Mouse (Mus musculus): ENCODE measurements around the gene Csn1s2b. TPM values are rescaled to one million over a fixed set of nuclear protein-coding genes. Genes with fewer than 3 reads are reported as not detected.
"Not testable (repeated sequence)": the region's sequence is repeated elsewhere in the genome, so short reads cannot be mapped to it uniquely, and the experiment has no call there.

Gene Csn1s2b
- total RNA-seq (2014; rRNA removed): not detected in 2 replicates
- not detected in 2 replicates for polyA plus RNA-seq (2012; rRNA removed)

DNA sequence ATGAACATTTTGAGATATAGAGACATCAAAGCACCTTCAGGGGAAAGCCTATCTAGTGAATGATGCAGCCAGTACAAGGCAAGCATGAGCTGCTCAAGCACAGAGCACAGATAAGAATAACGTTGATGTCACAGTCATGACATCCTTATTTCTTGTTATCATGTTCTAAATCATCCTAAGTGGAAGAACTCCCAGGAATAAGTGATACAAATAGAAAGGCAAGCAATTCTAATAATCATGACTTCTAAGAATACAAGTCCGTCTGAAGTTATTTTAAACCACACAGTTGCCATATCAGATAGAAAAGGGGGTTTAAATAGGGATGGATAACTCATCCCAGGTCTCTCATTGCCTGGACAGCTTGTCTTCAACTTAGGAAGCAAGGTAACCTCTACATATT lies at the start of gene Csn1s2b:
TSS of gene Csn1s2b (plus strand) at position 301 of the 400 bp plus-strand sequence.
- no peak within 1 kb of the TSS for H3K27ac ChIP-seq (replicated peaks; ENCODE audit: insufficient read depth, low read depth, low read length)
- H3K27me3 ChIP-seq (ENCODE audit: control insufficient read depth, insufficient read depth, low read length): no peaks in the 10 kb centered on the region
- no peak within 1 kb of the TSS for H3K4me3 ChIP-seq (ENCODE audit: insufficient read depth, low read depth, low read length)
- no peak for TF ChIP-seq POLR2A (IDR thresholded peaks at IDR 0.05; ENCODE audit: extremely low read depth, insufficient read depth, low read length)
- TF ChIP-seq CTCF (IDR thresholded peaks at IDR 0.05; ENCODE audit: low read depth, low read length): no peak
- no peaks in the 10 kb centered on the region for H3K79me2 ChIP-seq (ENCODE audit: control insufficient read depth, insufficient read depth, low read length)
- no peak within 1 kb of the TSS for H3K9ac ChIP-seq (ENCODE audit: low read depth, low read length)
- DNase-seq (ENCODE audit: extremely low read depth, low read depth, low spot score): no peak
- 62% methylated on average over 2 of the region's 2 CpGs for WGBS
- H3K36me3 ChIP-seq (ENCODE audit: control insufficient read depth, insufficient read depth, low read length): no peaks in the 10 kb centered on the region
- H3K4me1 ChIP-seq (ENCODE audit: control insufficient read depth, insufficient read depth, low read length): no peaks in the 10 kb centered on the region

DNA sequence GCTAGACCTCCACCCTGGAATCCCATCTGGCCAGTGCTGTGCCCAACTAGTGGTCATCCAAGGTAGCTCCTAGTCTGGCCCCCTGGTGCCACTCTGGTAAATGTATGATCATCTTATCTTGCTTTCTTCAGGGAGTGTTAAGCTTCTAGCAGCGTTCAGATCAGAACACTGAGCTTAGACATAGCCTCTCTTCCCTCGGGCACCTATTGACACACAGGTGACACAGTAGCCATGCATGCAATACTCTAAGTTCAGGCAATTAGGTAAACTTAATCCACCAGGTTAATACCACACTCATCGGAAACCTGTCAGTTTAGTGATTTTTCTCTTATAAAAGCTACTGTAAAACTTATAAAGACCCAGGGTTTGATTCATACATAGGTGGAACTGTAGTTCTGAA lies 43.3 kb upstream of the Csn1s2b start:
- H3K4me1 ChIP-seq (ENCODE audit: control insufficient read depth, insufficient read depth, low read length): no peaks in the 10 kb centered on the region
- DNase-seq (ENCODE audit: extremely low read depth, low read depth, low spot score): no peak
- no peaks in the 10 kb centered on the region for H3K79me2 ChIP-seq (ENCODE audit: control insufficient read depth, insufficient read depth, low read length)
- whole genome bisulfite sequencing: 65% methylated on average over 3 of the region's 3 CpGs
- H3K27me3 ChIP-seq (ENCODE audit: control insufficient read depth, insufficient read depth, low read length): no peaks in the 10 kb centered on the region
- no peak overlapping the region for H3K27ac ChIP-seq (replicated peaks; ENCODE audit: insufficient read depth, low read depth, low read length)
- no peak overlapping the region for H3K9ac ChIP-seq (ENCODE audit: low read depth, low read length)
- no peaks in the 10 kb centered on the region for H3K36me3 ChIP-seq (ENCODE audit: control insufficient read depth, insufficient read depth, low read length)
- H3K4me3 ChIP-seq (ENCODE audit: insufficient read depth, low read depth, low read length): no peak overlapping the region
- TF ChIP-seq POLR2A (IDR thresholded peaks at IDR 0.05; ENCODE audit: extremely low read depth, insufficient read depth, low read length): no peak
- no peak for TF ChIP-seq CTCF (IDR thresholded peaks at IDR 0.05; ENCODE audit: low read depth, low read length)

DNA sequence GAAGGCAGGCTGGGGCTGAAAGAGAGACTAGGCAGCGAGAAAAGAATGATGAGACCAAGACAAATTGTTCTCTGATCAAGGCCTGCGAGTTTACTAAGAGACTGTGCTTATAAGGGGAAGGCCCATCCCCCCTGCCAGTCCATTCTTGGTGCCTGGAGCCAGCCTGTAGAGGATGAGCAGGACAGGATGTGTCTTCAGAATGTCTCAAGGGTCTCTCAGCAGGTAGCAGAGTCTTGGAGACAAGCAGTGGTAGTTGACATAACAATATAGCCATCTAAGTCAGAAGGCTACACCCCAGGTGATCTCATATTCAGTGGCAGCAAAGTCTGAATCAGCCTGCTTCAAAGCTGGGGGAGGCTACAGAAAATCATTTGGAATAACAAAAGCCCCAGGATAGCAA lies 35.7 kb upstream of the Csn1s2b start:
- H3K27me3 ChIP-seq (ENCODE audit: control insufficient read depth, insufficient read depth, low read length); H3K9ac ChIP-seq (ENCODE audit: low read depth, low read length); DNase-seq (ENCODE audit: extremely low read depth, low read depth, low spot score); H3K27ac ChIP-seq (replicated peaks; ENCODE audit: insufficient read depth, low read depth, low read length); H3K36me3 ChIP-seq (ENCODE audit: control insufficient read depth, insufficient read depth, low read length); H3K79me2 ChIP-seq (ENCODE audit: control insufficient read depth, insufficient read depth, low read length); H3K4me1 ChIP-seq (ENCODE audit: control insufficient read depth, insufficient read depth, low read length); H3K4me3 ChIP-seq (ENCODE audit: insufficient read depth, low read depth, low read length): not testable (repeated sequence)
- WGBS: 57% methylated on average over 2 of the region's 2 CpGs

DNA sequence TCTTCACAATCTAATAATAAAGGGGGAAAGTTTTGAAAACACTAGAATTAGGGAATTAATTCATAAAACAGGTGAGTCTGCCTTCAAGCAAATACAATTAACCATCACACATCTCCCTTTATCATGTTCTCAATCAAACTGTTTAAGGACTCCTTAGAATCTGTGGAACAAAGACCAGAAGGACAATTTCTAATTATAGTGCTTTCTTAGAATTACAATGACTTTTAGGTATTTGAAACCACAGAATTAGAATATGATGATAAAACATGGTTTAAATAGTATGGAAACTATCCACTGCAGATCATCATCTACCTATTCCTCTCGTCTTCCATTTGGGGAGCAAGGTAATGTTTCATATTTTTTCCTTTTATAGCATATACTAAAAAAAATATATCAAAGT lies 33.6 kb upstream of the Csn1s2b start, which contains the start of gene Csn1s2a:
TSS of gene Csn1s2a (plus strand) at position 301 of the 400 bp plus-strand sequence.
- Histone ChIP-seq H3K4me3 (ENCODE audit: insufficient read depth, low read depth, low read length) (no peak within 1 kb of the TSS), H3K79me2 (ENCODE audit: control insufficient read depth, insufficient read depth, low read length) (no peaks in the 10 kb centered on the region), H3K27me3 (ENCODE audit: control insufficient read depth, insufficient read depth, low read length) (no peaks in the 10 kb centered on the region), H3K4me1 (ENCODE audit: control insufficient read depth, insufficient read depth, low read length) (no peaks in the 10 kb centered on the region), H3K36me3 (ENCODE audit: control insufficient read depth, insufficient read depth, low read length) (no peaks in the 10 kb centered on the region), H3K27ac (replicated peaks; ENCODE audit: insufficient read depth, low read depth, low read length) (no peak within 1 kb of the TSS), H3K9ac (ENCODE audit: low read depth, low read length) (no peak within 1 kb of the TSS)
- TF ChIP-seq CTCF (IDR thresholded peaks at IDR 0.05; ENCODE audit: low read depth, low read length) (no peak), POLR2A (IDR thresholded peaks at IDR 0.05; ENCODE audit: extremely low read depth, insufficient read depth, low read length) (no peak)
- DNase-seq (ENCODE audit: extremely low read depth, low read depth, low spot score): no peak
- 72% methylated on average over 1 of the region's 1 CpGs for WGBS

DNA sequence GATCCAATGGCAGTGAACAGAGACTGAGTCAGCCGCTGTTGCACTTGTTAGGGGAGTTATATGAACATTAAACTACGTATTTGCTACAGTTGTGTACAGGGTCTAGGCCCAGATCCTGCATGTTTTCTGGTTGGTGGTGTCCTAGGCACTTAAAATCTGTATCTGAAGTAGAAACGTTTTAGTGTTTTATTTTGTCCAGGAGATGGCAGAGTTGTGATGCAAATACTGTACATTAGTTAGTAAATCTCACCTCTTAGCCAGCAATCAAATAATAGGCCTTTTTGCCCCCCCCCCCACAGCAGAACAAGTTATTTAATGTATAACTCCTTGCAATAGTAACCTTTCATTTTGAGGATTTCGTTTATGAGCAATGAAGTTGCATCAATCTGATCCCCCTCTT lies 25.2 kb upstream of the Csn1s2b start:
- no peaks in the 10 kb centered on the region for H3K4me1 ChIP-seq (ENCODE audit: control insufficient read depth, insufficient read depth, low read length)
- H3K4me3 ChIP-seq (ENCODE audit: insufficient read depth, low read depth, low read length): no peak overlapping the region
- no peak overlapping the region for H3K9ac ChIP-seq (ENCODE audit: low read depth, low read length)
- H3K79me2 ChIP-seq (ENCODE audit: control insufficient read depth, insufficient read depth, low read length): no peaks in the 10 kb centered on the region
- TF ChIP-seq POLR2A (IDR thresholded peaks at IDR 0.05; ENCODE audit: extremely low read depth, insufficient read depth, low read length): no peak
- TF ChIP-seq CTCF (IDR thresholded peaks at IDR 0.05; ENCODE audit: low read depth, low read length): no peak
- H3K36me3 ChIP-seq (ENCODE audit: control insufficient read depth, insufficient read depth, low read length): no peaks in the 10 kb centered on the region
- H3K27ac ChIP-seq (replicated peaks; ENCODE audit: insufficient read depth, low read depth, low read length): no peak overlapping the region
- 40% methylated on average over 4 of the region's 4 CpGs for WGBS
- H3K27me3 ChIP-seq (ENCODE audit: control insufficient read depth, insufficient read depth, low read length): no peaks in the 10 kb centered on the region
- no peak for DNase-seq (ENCODE audit: extremely low read depth, low read depth, low spot score)

DNA sequence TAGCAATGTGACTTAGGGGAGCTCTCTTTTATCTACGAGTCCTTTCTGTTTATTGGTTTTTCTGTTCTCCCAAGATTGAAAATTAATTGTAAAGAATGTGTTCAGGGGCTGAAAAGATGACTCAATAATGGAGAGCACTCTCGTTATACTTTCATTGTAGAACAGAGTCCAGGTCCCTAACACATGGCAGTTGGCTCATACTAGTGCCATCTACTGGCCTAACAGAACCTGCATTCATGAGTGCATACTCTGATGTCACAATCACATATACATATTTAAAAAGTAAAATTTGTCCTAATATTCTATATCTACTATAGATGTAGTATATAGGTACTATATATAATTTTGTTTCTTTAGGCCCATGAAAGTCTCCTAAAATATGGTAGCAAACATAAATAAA lies 1.4 kb downstream of the Csn1s2b start:
- WGBS: 55% methylated on average over 2 of the region's 2 CpGs
- Histone ChIP-seq H3K27ac (replicated peaks; ENCODE audit: insufficient read depth, low read depth, low read length) (no peak overlapping the region), H3K36me3 (ENCODE audit: control insufficient read depth, insufficient read depth, low read length) (no peaks in the 10 kb centered on the region), H3K27me3 (ENCODE audit: control insufficient read depth, insufficient read depth, low read length) (no peaks in the 10 kb centered on the region), H3K79me2 (ENCODE audit: control insufficient read depth, insufficient read depth, low read length) (no peaks in the 10 kb centered on the region), H3K4me3 (ENCODE audit: insufficient read depth, low read depth, low read length) (no peak overlapping the region), H3K9ac (ENCODE audit: low read depth, low read length) (no peak overlapping the region), H3K4me1 (ENCODE audit: control insufficient read depth, insufficient read depth, low read length) (no peaks in the 10 kb centered on the region)
- TF ChIP-seq POLR2A (IDR thresholded peaks at IDR 0.05; ENCODE audit: extremely low read depth, insufficient read depth, low read length): no peak
- TF ChIP-seq CTCF (IDR thresholded peaks at IDR 0.05; ENCODE audit: low read depth, low read length): no peak
- peak; percentile 1 for DNase-seq (ENCODE audit: extremely low read depth, low read depth, low spot score)
